Mouse (Mus musculus) liver, postnatal 0 days (tissue): ENCODE data around the gene Slc38a4. TPM values are rescaled to one million over a fixed set of nuclear protein-coding genes. Genes with fewer than 3 reads are reported as not detected.
A peak's percentile ranks its signal among the peaks of the same experiment; 100 is the strongest.

ENCODE experiments used
- ATAC-seq: fragments of 200-750 bp; cut with Nextera tagmentation; 2 replicates; pipeline ENCODE4 v1.8.0; 2017; ENCODE audit warnings: mild to moderate bottlenecking, moderate library complexity
- DNase-seq: peaks from one replicate; pipeline ENCODE4 v3.0.0-alpha.2; 2016
- H3K27ac ChIP-seq: fragments of 300-500 bp; sonication (generic); 2 replicates; pipeline ENCODE4 v1.5.1; 2014; ENCODE audit warnings: antibody characterized with exemption, moderate library complexity, mild to moderate bottlenecking, low read depth
- H3K27me3 ChIP-seq: fragments of 300-500 bp; sonication (generic); 2 replicates; pipeline ENCODE4 v1.6.1; 2014; ENCODE audit warnings: low read length, control low read depth, mixed read lengths; ENCODE audit not compliant: insufficient read depth
- H3K36me3 ChIP-seq: fragments of 300-500 bp; sonication (generic); replicated peaks from 2 replicates; pipeline ENCODE4 v1.6.1; 2014; ENCODE audit warnings: mild to moderate bottlenecking, control low read depth, low read length, moderate library complexity, mixed read lengths; ENCODE audit not compliant: insufficient read depth
- H3K4me1 ChIP-seq: fragments of 300-500 bp; sonication (generic); 2 replicates; pipeline ENCODE4 v1.6.1; 2014; ENCODE audit warnings: antibody characterized with exemption, mild to moderate bottlenecking, control low read depth; ENCODE audit not compliant: insufficient read depth
- H3K4me2 ChIP-seq: fragments of 300-500 bp; sonication (generic); 2 replicates; pipeline ENCODE4 v1.6.1; 2014; ENCODE audit warnings: low read depth, mild to moderate bottlenecking, low read length, moderate library complexity, mixed read lengths
- H3K4me3 ChIP-seq: fragments of 300-500 bp; sonication (generic); 2 replicates; pipeline ENCODE4 v1.5.1; 2014; ENCODE audit warnings: low read depth, low read length
- H3K9ac ChIP-seq: fragments of 300-500 bp; sonication (generic); replicated peaks from 2 replicates; pipeline ENCODE4 v1.6.1; 2014; ENCODE audit warnings: mild to moderate bottlenecking, moderate library complexity
- H3K9me3 ChIP-seq: fragments of 300-500 bp; sonication (generic); 2 replicates; pipeline ENCODE4 v1.6.1; 2016; ENCODE audit warnings: mild to moderate bottlenecking, control low read depth, low read length, mixed read lengths
- CTCF ChIP-seq: sonication (generic); IDR thresholded peaks from 2 replicates; pipeline ENCODE4 v1.5.1; 2016; ENCODE audit warnings: antibody characterized with exemption, low read depth
- EP300 ChIP-seq: IDR thresholded peaks from 2 replicates; pipeline ENCODE4 v1.6.1; 2016; ENCODE audit warnings: antibody characterized with exemption, low read depth, mild to moderate bottlenecking
- WGBS: fragments of 180-500 bp; shearing (Covaris S2); extraction: QIAGEN DNeasy Blood & Tissue Kit; methylation state at CpG from one replicate; pipeline ENCODE4 v1.1.7; 2014; ENCODE audit not compliant: insufficient replicate concordance; 5-methylcytosine and 5-hydroxymethylcytosine counted together
- polyA plus RNA-seq: library from polyadenylated mRNA; unstranded; fragments of >200 nt; fragmentation: Nextera tagmentation; extraction: Ambion mirVana; gene quantifications from 2 replicates; pipeline ENCODE4 v1.2.1, GENCODE M21; 2015

Gene Slc38a4
- polyA plus RNA-seq, 1 experiment from 2014 or later: 295 TPM

- H3K4me3 ChIP-seq: no peak overlapping the region
- no peaks in the 10 kb centered on the region for H3K4me1 ChIP-seq
- no peaks in the 10 kb centered on the region for H3K9me3 ChIP-seq
- no peak overlapping the region for H3K9ac ChIP-seq
- ATAC-seq (no peak), DNase-seq (no peak)
- 67% methylated on average over 4 of the region's 4 CpGs for WGBS
- no peak overlapping the region for H3K4me2 ChIP-seq
- no peaks in the 10 kb centered on the region for H3K36me3 ChIP-seq
- no peaks in the 10 kb centered on the region for H3K27me3 ChIP-seq
- TF ChIP-seq CTCF: no peak
- TF ChIP-seq EP300: no peak
- no peak overlapping the region for H3K27ac ChIP-seq
These were observed 41.8 kb upstream of the Slc38a4 start for GRCm38 (mm10) chr15:97097548-97097947.

GRCm38 (mm10) chr15:97089526-97089925, 33.8 kb upstream of the Slc38a4 start:
- ATAC-seq (peak; percentile 73), DNase-seq (peak; percentile 49)
- Histone ChIP-seq H3K9ac (no peak overlapping the region), H3K27ac (0 out of 2 replicates have a peak overlapping the region, but pooled peaks have one; percentile 22), H3K27me3 (no peaks in the 10 kb centered on the region), H3K4me2 (peak overlapping the region; percentile 48), H3K36me3 (no peaks in the 10 kb centered on the region), H3K9me3 (no peaks in the 10 kb centered on the region), H3K4me1 (peaks cover 6% of the 10 kb centered on the region; the same call in 1 of the 2 replicates), H3K4me3 (no peak overlapping the region)
- TF ChIP-seq CTCF (no peak), EP300 (no peak)
- 32% methylated on average over 6 of the region's 6 CpGs for WGBS

- ATAC-seq (peak; percentile 81), DNase-seq (peak; percentile 37)
- TF ChIP-seq EP300 (no peak), CTCF (no peak)
- WGBS: 44% methylated on average over 5 of the region's 5 CpGs
- Histone ChIP-seq H3K9ac (no peak overlapping the region), H3K4me3 (no peak overlapping the region), H3K27ac (no peak overlapping the region), H3K36me3 (no peaks in the 10 kb centered on the region), H3K4me1 (peaks cover 6% of the 10 kb centered on the region; the same call in 1 of the 2 replicates), H3K9me3 (no peaks in the 10 kb centered on the region), H3K27me3 (no peaks in the 10 kb centered on the region), H3K4me2 (no peak overlapping the region)
These were observed 30.1 kb upstream of the Slc38a4 start for GRCm38 (mm10) chr15:97085833-97086232.

GRCm38 (mm10) chr15:97077665-97078064, 21.9 kb upstream of the Slc38a4 start:
- WGBS: 76% methylated on average over 6 of the region's 6 CpGs
- H3K36me3 ChIP-seq: no peaks in the 10 kb centered on the region
- no peak for ATAC-seq
- H3K9ac ChIP-seq: no peak overlapping the region
- no peak for TF ChIP-seq EP300
- TF ChIP-seq CTCF: no peak
- peaks cover 11% of the 10 kb centered on the region for H3K4me1 ChIP-seq
- H3K4me3 ChIP-seq: no peak overlapping the region
- H3K9me3 ChIP-seq: no peaks in the 10 kb centered on the region
- H3K4me2 ChIP-seq: no peak overlapping the region
- no peaks in the 10 kb centered on the region for H3K27me3 ChIP-seq
- no peak for DNase-seq
- H3K27ac ChIP-seq: no peak overlapping the region

GRCm38 (mm10) chr15:97076092-97076491, 20.3 kb upstream of the Slc38a4 start:
- no peak for DNase-seq
- H3K27me3 ChIP-seq: no peaks in the 10 kb centered on the region
- no peak for ATAC-seq
- H3K9ac ChIP-seq: no peak overlapping the region
- TF ChIP-seq CTCF (no peak), EP300 (no peak)
- H3K27ac ChIP-seq: peak overlapping the region; percentile 76
- peaks cover 11% of the 10 kb centered on the region for H3K4me1 ChIP-seq
- no peaks in the 10 kb centered on the region for H3K36me3 ChIP-seq
- no peak overlapping the region for H3K4me2 ChIP-seq
- 70% methylated on average over 2 of the region's 3 CpGs for WGBS
- H3K4me3 ChIP-seq: no peak overlapping the region
- H3K9me3 ChIP-seq: no peaks in the 10 kb centered on the region

GRCm38 (mm10) chr15:97075240-97075639, 19.5 kb upstream of the Slc38a4 start:
- H3K4me3 ChIP-seq: no peak overlapping the region
- no peaks in the 10 kb centered on the region for H3K9me3 ChIP-seq
- H3K4me1 ChIP-seq: peaks cover 11% of the 10 kb centered on the region
- 0 out of 2 replicates have a peak overlapping the region, but pooled peaks have one; percentile 26 for H3K9ac ChIP-seq
- 52% methylated on average over 4 of the region's 4 CpGs for WGBS
- TF ChIP-seq EP300 (peak; percentile 43; the same call in 1 of the 2 replicates), CTCF (no peak)
- H3K36me3 ChIP-seq: no peaks in the 10 kb centered on the region
- 0 out of 2 replicates have a peak overlapping the region, but pooled peaks have one; percentile 22 for H3K4me2 ChIP-seq
- H3K27ac ChIP-seq: peak overlapping the region; percentile 76
- DNase-seq (no peak), ATAC-seq (peak; percentile 95)
- H3K27me3 ChIP-seq: no peaks in the 10 kb centered on the region
